Mouse (Mus musculus): ENCODE results near the gene F8. TPM values are rescaled to one million over a fixed set of nuclear protein-coding genes. Genes with fewer than 3 reads are reported as not detected.

Gene F8
- total RNA-seq, 1 experiment from 2014 or later, result 0.64 TPM

GRCm38 (mm10) chrX:75148414-75148813 lies 234.0 kb downstream of the F8 start:
- no peak for ATAC-seq (replicated peaks; ENCODE audit: low read depth, poor library complexity, severe bottlenecking)

- peak; percentile 68 for ATAC-seq (replicated peaks; ENCODE audit: low read depth, poor library complexity, severe bottlenecking)
Measured at GRCm38 (mm10) chrX:75143124-75143555, 239.3 kb downstream of the F8 start.

- ATAC-seq (replicated peaks; ENCODE audit: low read depth, poor library complexity, severe bottlenecking), result no peak
Measured at GRCm38 (mm10) chrX:75138182-75138581, 244.2 kb downstream of the F8 start.

GRCm38 (mm10) chrX:75137729-75138128 lies 244.7 kb downstream of the F8 start:
- peak; percentile 47; the same call in 1 of the 2 replicates for ATAC-seq (replicated peaks; ENCODE audit: low read depth, poor library complexity, severe bottlenecking)

- ATAC-seq (replicated peaks; ENCODE audit: low read depth, poor library complexity, severe bottlenecking), result no peak
Measured at GRCm38 (mm10) chrX:75136938-75137337, 245.5 kb downstream of the F8 start.

- ATAC-seq (replicated peaks; ENCODE audit: low read depth, poor library complexity, severe bottlenecking), result peak; percentile 96
Measured at GRCm38 (mm10) chrX:75130467-75131160, 251.8 kb downstream of the F8 start, which contains the start of gene Mpp1. Gene Mpp1 (minus strand): TSS chrX:75131016.

- peak; percentile 40 for ATAC-seq (replicated peaks; ENCODE audit: low read depth, poor library complexity, severe bottlenecking)
Measured at GRCm38 (mm10) chrX:75129474-75129873, 252.9 kb downstream of the F8 start.

GRCm38 (mm10) chrX:75128333-75128980 lies 254.0 kb downstream of the F8 start:
- no peak for ATAC-seq (replicated peaks; ENCODE audit: low read depth, poor library complexity, severe bottlenecking)

- ATAC-seq (replicated peaks; ENCODE audit: low read depth, poor library complexity, severe bottlenecking), result 0 out of 2 replicates have a peak, but pooled peaks have one; percentile 14
Measured at GRCm38 (mm10) chrX:75126893-75127292, 255.5 kb downstream of the F8 start.

- ATAC-seq (replicated peaks; ENCODE audit: low read depth, poor library complexity, severe bottlenecking), result no peak
Measured at GRCm38 (mm10) chrX:75125606-75126005, 256.8 kb downstream of the F8 start.

Other genes starting within 250 kb of the F8 start
- gene Smim9, start 218.8 kb downstream of the F8 start, total RNA-seq (2017), result not detected in 2 replicates
- gene Fundc2, start 216 bp downstream of the F8 start, total RNA-seq (2017), result 74.0 and 116 TPM in 2 replicates
- gene Cmc4, start 34.0 kb upstream of the F8 start, total RNA-seq (2017), result 5.4 and 13.7 TPM in 2 replicates
- gene Mtcp1, start 34.0 kb upstream of the F8 start, total RNA-seq (2017), result 8.3 and 13.1 TPM in 2 replicates
- gene Brcc3, start 34.0 kb upstream of the F8 start, total RNA-seq (2017), result 34.0 and 41.9 TPM in 2 replicates
- gene Vbp1, start 131.7 kb upstream of the F8 start, total RNA-seq (2017), result 149 and 163 TPM in 2 replicates
- gene Rab39b, start 195.6 kb upstream of the F8 start, total RNA-seq (2017), result not detected in 2 replicates